Mouse (Mus musculus) ES-Bruce4 (cell line): Measurements from ENCODE around the gene Tmem88b. TPM values are rescaled to one million over a fixed set of nuclear protein-coding genes. Genes with fewer than 3 reads are reported as not detected.

Source experiments
- H3K27ac ChIP-seq: 2 replicates; pipeline ENCODE4 v1.5.1; 2012; ENCODE audit warnings: low read length, inconsistent platforms; ENCODE audit not compliant: insufficient read depth
- H3K27me3 ChIP-seq: 2 replicates; pipeline ENCODE4 v1.6.1; 2012; ENCODE audit warnings: mild to moderate bottlenecking, low read length, inconsistent platforms; ENCODE audit not compliant: control insufficient read depth, poor library complexity, insufficient read depth, severe bottlenecking
- H3K36me3 ChIP-seq: 2 replicates; pipeline ENCODE4 v1.6.1; 2012; ENCODE audit warnings: inconsistent platforms, mild to moderate bottlenecking, low read length, moderate library complexity; ENCODE audit not compliant: control insufficient read depth, poor library complexity, insufficient read depth, severe bottlenecking
- H3K4me1 ChIP-seq: one replicate; pipeline ENCODE4 v1.8.1; 2011; ENCODE audit warnings: low read length; ENCODE audit not compliant: control insufficient read depth, insufficient read depth
- H3K4me3 ChIP-seq: 2 replicates; pipeline ENCODE4 v1.5.1; 2011; ENCODE audit warnings: low read depth, mild to moderate bottlenecking, low read length
- H3K9ac ChIP-seq: 2 replicates; pipeline ENCODE4 v1.6.1; 2012; ENCODE audit warnings: low read depth, mild to moderate bottlenecking, inconsistent platforms; ENCODE audit not compliant: poor library complexity, severe bottlenecking
- H3K9me3 ChIP-seq: replicated peaks from 2 replicates; pipeline ENCODE4 v1.6.1; 2012; ENCODE audit warnings: mild to moderate bottlenecking, low read length, inconsistent platforms; ENCODE audit not compliant: control insufficient read depth, poor library complexity, insufficient read depth, severe bottlenecking
- CTCF ChIP-seq: IDR thresholded peaks from one replicate; pipeline ENCODE4 v1.8.1; 2011; ENCODE audit warnings: low read depth, low read length
- EP300 ChIP-seq: IDR thresholded peaks from 2 replicates; pipeline ENCODE4 v1.6.1; 2011; ENCODE audit warnings: low read depth, low read length; ENCODE audit not compliant: insufficient read depth
- POLR2A ChIP-seq: IDR thresholded peaks from one replicate; pipeline ENCODE4 v1.8.1; 2011; ENCODE audit warnings: low read length; ENCODE audit not compliant: insufficient read depth
- polyA plus RNA-seq: library from polyadenylated mRNA; stranded (reverse); fragments of >200 nt; gene quantifications from 2 replicates; pipeline ENCODE4 v1.2.4, GENCODE M21; 2011; ENCODE audit warnings: low read depth; ENCODE audit not compliant: missing spikeins, insufficient read depth, insufficient read length

Tmem88b gene
- polyA plus RNA-seq, 1 experiment: 0.40 TPM

DNA sequence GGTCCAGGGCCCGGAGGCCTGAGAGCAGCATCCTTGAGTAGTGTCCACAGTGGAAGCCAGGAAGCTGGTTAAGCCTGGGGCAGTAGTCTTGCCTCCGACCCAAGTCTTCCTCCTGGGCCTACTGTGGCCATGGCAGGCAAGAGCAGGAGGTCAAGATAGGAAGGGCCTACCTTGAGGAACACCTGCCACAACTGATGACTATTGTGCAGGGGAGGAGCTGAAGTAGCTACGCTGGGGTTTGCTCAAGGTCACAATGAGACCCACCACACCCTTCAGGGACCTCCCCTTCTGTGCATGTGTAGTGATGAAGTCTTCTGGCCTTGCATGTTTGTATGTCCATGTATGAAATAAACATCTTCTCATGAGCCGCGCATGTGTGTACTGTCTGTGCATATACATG is 49.9 kb downstream of the Tmem88b start:
- Histone ChIP-seq H3K4me1 (peaks cover 3% of the 10 kb centered on the region), H3K9me3 (no peaks in the 10 kb centered on the region), H3K27me3 (no peaks in the 10 kb centered on the region), H3K36me3 (peaks cover 8% of the 10 kb centered on the region; the same call in 1 of the 2 replicates), H3K9ac (peak overlapping the region; percentile 75), H3K4me3 (peak overlapping the region; percentile 83), H3K27ac (no peak overlapping the region)
- TF ChIP-seq CTCF (no peak), EP300 (no peak)

DNA sequence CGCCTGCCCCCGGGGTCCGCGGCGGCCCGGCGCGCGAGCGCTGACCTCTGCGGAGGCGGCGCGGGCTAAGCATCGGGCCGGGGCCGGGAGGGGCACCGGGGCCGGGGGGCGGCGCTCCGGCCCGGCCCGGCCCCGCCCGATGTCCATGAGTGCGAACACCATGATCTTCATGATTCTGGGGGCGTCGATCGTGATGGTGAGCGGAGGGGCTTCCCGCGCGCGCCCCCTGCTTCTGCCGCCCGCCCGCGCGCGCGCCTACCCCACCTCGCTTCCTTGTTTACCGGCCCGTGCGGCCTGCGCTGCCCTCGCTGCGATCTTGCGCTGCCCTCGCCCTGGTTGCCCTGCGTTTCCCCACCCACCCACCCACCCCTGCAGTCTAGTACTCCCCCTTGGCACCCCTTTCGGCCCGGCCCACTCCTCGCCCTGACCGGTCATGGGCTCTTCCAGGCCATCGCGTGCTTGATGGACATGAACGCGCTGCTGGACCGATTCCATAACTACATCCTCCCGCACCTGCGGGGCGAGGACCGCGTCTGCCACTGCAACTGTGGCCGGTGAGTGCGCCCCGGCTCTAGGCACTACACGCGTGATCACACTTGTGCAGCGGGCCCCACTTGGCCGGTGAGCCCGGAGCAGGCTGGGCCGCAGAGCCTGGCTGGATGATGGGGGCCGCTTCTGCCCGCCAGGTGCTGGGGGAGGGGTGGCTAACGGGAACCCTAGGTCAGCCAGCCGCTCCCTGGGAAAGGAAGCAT is 50.5 kb downstream of the Tmem88b start:
- H3K4me1 ChIP-seq: peaks cover 3% of the 10 kb centered on the region
- H3K9ac ChIP-seq: peak overlapping the region; percentile 75
- peaks cover 8% of the 10 kb centered on the region; the same call in 1 of the 2 replicates for H3K36me3 ChIP-seq
- no peak overlapping the region for H3K27ac ChIP-seq
- peak overlapping the region; percentile 83 for H3K4me3 ChIP-seq
- H3K27me3 ChIP-seq: no peaks in the 10 kb centered on the region
- no peak for TF ChIP-seq POLR2A
- TF ChIP-seq EP300: no peak
- no peak for TF ChIP-seq CTCF
- no peaks in the 10 kb centered on the region for H3K9me3 ChIP-seq

- H3K4me1 ChIP-seq: peaks cover 3% of the 10 kb centered on the region
- TF ChIP-seq CTCF (no peak), POLR2A (no peak), EP300 (no peak)
- H3K27ac ChIP-seq: no peak within 1 kb of the TSS
- no peaks in the 10 kb centered on the region for H3K27me3 ChIP-seq
- peaks cover 8% of the 10 kb centered on the region; the same call in 1 of the 2 replicates for H3K36me3 ChIP-seq
- H3K9ac ChIP-seq: peak within 1 kb of the TSS; percentile 75
- no peaks in the 10 kb centered on the region for H3K9me3 ChIP-seq
- peak within 1 kb of the TSS; percentile 83 for H3K4me3 ChIP-seq
Observed at GRCm38 (mm10) chr4:155734350-155734941, 51.2 kb downstream of the Tmem88b start, which contains the start of gene Tmem240. Tmem240 (plus strand) TSS chr4:155734800.

DNA sequence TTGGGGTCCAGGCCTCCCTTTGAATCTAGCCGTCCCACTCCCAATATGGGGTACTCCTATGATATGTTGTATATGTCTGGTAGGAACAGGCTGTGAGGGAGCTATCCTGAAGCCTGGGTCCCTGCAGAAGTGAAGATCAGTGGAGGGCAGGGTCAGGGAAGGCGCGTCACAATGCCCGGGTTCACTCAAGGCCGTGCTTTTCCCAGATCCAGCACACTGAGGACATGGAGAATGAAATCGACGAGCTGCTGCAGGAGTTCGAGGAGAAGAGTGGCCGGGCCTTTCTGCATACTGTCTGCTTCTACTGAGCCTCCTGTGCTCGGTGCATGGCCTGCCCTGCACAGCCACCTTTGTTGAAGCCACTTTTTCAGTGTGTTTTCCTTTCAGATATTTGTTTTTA is 52.4 kb downstream of the Tmem88b start:
- H3K27ac ChIP-seq: no peak overlapping the region
- H3K9ac ChIP-seq: no peak overlapping the region
- H3K4me3 ChIP-seq: no peak overlapping the region
- no peaks in the 10 kb centered on the region for H3K9me3 ChIP-seq
- TF ChIP-seq POLR2A (no peak), CTCF (no peak), EP300 (no peak)
- H3K4me1 ChIP-seq: peaks cover 3% of the 10 kb centered on the region
- H3K36me3 ChIP-seq: peaks cover 8% of the 10 kb centered on the region
- H3K27me3 ChIP-seq: no peaks in the 10 kb centered on the region

Other genes with a start within 250 kb of the Tmem88b start
- gene Nadk, start 223.5 kb downstream of the Tmem88b start, polyA plus RNA-seq: 108 and 116 TPM in 2 replicates
- gene Slc35e2, start 184.5 kb downstream of the Tmem88b start, polyA plus RNA-seq: 19.4 and 20.2 TPM in 2 replicates
- 105 and 113 TPM in 2 replicates for gene Cdk11b, start 161.0 kb downstream of the Tmem88b start, polyA plus RNA-seq
- gene Gm10563, start 140.5 kb downstream of the Tmem88b start, polyA plus RNA-seq: not detected in 2 replicates
- gene Mmp23, start 132.5 kb downstream of the Tmem88b start, polyA plus RNA-seq: 11.7 and 13.6 TPM in 2 replicates
- gene Mib2, start 116.7 kb downstream of the Tmem88b start, polyA plus RNA-seq: 13.4 and 18.4 TPM in 2 replicates
- gene Fndc10, start 91.5 kb downstream of the Tmem88b start, polyA plus RNA-seq: 11.9 and 15.0 TPM in 2 replicates
- gene Ssu72, start 81.1 kb downstream of the Tmem88b start, polyA plus RNA-seq: 144 and 151 TPM in 2 replicates
- gene Tmem240, start 51.1 kb downstream of the Tmem88b start, polyA plus RNA-seq: 0.21 and 0.54 TPM in 2 replicates
- 78.2 and 89.5 TPM in 2 replicates for gene Atad3a, start 24.8 kb downstream of the Tmem88b start, polyA plus RNA-seq
- gene Vwa1, start 11.2 kb downstream of the Tmem88b start, polyA plus RNA-seq: 0.67 and 0.99 TPM in 2 replicates
- gene Ankrd65, start 4.6 kb upstream of the Tmem88b start, polyA plus RNA-seq: not detected in 2 replicates
- 70.0 and 82.8 TPM in 2 replicates for gene Mrpl20, start 17.0 kb upstream of the Tmem88b start, polyA plus RNA-seq
- gene Ccnl2, start 26.6 kb upstream of the Tmem88b start, polyA plus RNA-seq: 86.1 and 87.6 TPM in 2 replicates
- 70.6 and 76.0 TPM in 2 replicates for gene Aurkaip1, start 45.4 kb upstream of the Tmem88b start, polyA plus RNA-seq
- 21.1 and 26.1 TPM in 2 replicates for gene Mxra8, start 53.8 kb upstream of the Tmem88b start, polyA plus RNA-seq
- 15.2 and 20.3 TPM in 2 replicates for gene Dvl1, start 61.5 kb upstream of the Tmem88b start, polyA plus RNA-seq
- gene Tas1r3, start 77.5 kb upstream of the Tmem88b start, polyA plus RNA-seq: 0.28 and 0.44 TPM in 2 replicates
- gene Cptp, start 83.6 kb upstream of the Tmem88b start, polyA plus RNA-seq: 6.0 and 7.9 TPM in 2 replicates
- gene Ints11, start 83.7 kb upstream of the Tmem88b start, polyA plus RNA-seq: 43.3 and 45.3 TPM in 2 replicates
- gene Pusl1, start 105.9 kb upstream of the Tmem88b start, polyA plus RNA-seq: 15.3 and 19.4 TPM in 2 replicates
- gene Acap3, start 105.9 kb upstream of the Tmem88b start, polyA plus RNA-seq: 2.6 and 3.8 TPM in 2 replicates
- 100 and 104 TPM in 2 replicates for gene Ube2j2, start 158.0 kb upstream of the Tmem88b start, polyA plus RNA-seq
- 18.8 and 19.1 TPM in 2 replicates for gene C1qtnf12, start 176.4 kb upstream of the Tmem88b start, polyA plus RNA-seq
- gene B3galt6, start 206.8 kb upstream of the Tmem88b start, polyA plus RNA-seq: 2.5 and 2.6 TPM in 2 replicates
- 82.8 and 88.9 TPM in 2 replicates for gene Sdf4, start 207.0 kb upstream of the Tmem88b start, polyA plus RNA-seq
- 2.4 and 2.9 TPM in 2 replicates for gene Tnfrsf4, start 228.0 kb upstream of the Tmem88b start, polyA plus RNA-seq
- not detected in 2 replicates for gene Tnfrsf18, start 240.3 kb upstream of the Tmem88b start, polyA plus RNA-seq